Mouse (Mus musculus) forebrain, embryonic 12.5 days (tissue): ENCODE measurements at regions not wholly inside any gene's neighbourhood (a gene's known extent, or its start where the extent isn't known, plus 50 kb on each side); places are given as distances from the start of the nearest gene placed in this dataset.
"Not testable (repeated sequence)": the region's sequence is repeated elsewhere in the genome, so short reads cannot be mapped to it uniquely, and the experiment has no call there.

ENCODE experiments used
- ATAC-seq: fragments of 200-750 bp; cut with Nextera tagmentation; 2 replicates; pipeline ENCODE4 v1.8.0; 2017; ENCODE audit warnings: moderate TSS enrichment; ENCODE audit not compliant: low FRiP score
- H3K27ac ChIP-seq: fragments of 300-500 bp; sonication (generic); 2 replicates; pipeline ENCODE4 v1.5.1; 2016; ENCODE audit warnings: mild to moderate bottlenecking
- H3K27me3 ChIP-seq: fragments of 300-500 bp; sonication (generic); 2 replicates; pipeline ENCODE4 v1.6.1; 2016; ENCODE audit warnings: mild to moderate bottlenecking
- H3K36me3 ChIP-seq: fragments of 300-500 bp; sonication (generic); replicated peaks from 2 replicates; pipeline ENCODE4 v1.6.1; 2016; ENCODE audit warnings: mild to moderate bottlenecking
- H3K4me1 ChIP-seq: fragments of 300-500 bp; sonication (generic); 2 replicates; pipeline ENCODE4 v1.6.1; 2016
- H3K4me2 ChIP-seq: fragments of 300-500 bp; sonication (generic); 2 replicates; pipeline ENCODE4 v1.6.1; 2016; ENCODE audit warnings: mild to moderate bottlenecking, moderate library complexity
- H3K4me3 ChIP-seq: fragments of 300-500 bp; sonication (generic); replicated peaks from 2 replicates; pipeline ENCODE4 v1.5.1; 2016; ENCODE audit warnings: mild to moderate bottlenecking
- H3K9ac ChIP-seq: fragments of 300-500 bp; sonication (generic); 2 replicates; pipeline ENCODE4 v1.6.1; 2016; ENCODE audit warnings: mild to moderate bottlenecking
- H3K9me3 ChIP-seq: fragments of 300-500 bp; sonication (generic); 2 replicates; pipeline ENCODE4 v1.6.1; 2016
- WGBS: fragments of 180-500 bp; shearing (Covaris S2); methylation state at CpG from one replicate; pipeline ENCODE4 v1.1.7; 2016; 5-methylcytosine and 5-hydroxymethylcytosine counted together

GRCm38 (mm10) chr13:98438206-98438605, 53.6 kb downstream of the Gm10320 start:
- no peak overlapping the region for H3K9ac ChIP-seq
- no peaks in the 10 kb centered on the region for H3K9me3 ChIP-seq
- no peak overlapping the region for H3K4me3 ChIP-seq
- WGBS = 86% methylated on average over 8 of the region's 8 CpGs
- H3K36me3 ChIP-seq = no peaks in the 10 kb centered on the region
- no peaks in the 10 kb centered on the region for H3K4me1 ChIP-seq
- no peak overlapping the region for H3K4me2 ChIP-seq
- no peaks in the 10 kb centered on the region for H3K27me3 ChIP-seq
- no peak for ATAC-seq
- H3K27ac ChIP-seq = no peak overlapping the region

DNA sequence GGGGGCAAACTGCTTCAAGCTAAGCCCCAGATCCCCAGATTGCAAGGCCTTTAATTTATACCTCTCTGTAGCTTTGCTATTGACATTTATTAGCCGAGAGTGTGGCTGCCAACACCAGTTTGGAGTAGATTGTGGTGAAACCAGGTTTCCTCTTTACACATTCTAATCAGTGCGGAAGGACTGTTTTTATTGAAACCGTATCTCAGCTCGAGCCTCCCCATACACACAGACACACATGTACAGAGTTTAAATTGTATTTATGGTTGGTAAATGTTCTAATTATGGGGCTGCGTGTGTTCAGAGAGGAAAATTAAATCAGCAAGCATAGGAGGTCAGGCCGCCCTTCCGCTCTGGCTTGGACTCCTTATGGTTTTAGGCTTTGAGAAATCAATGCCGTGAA, 54.8 kb downstream of the Gm10320 start:
- Histone ChIP-seq H3K36me3 (no peaks in the 10 kb centered on the region), H3K4me1 (no peaks in the 10 kb centered on the region), H3K9ac (no peak overlapping the region), H3K27me3 (peaks cover 7% of the 10 kb centered on the region; the same call in 1 of the 2 replicates), H3K4me3 (no peak overlapping the region), H3K9me3 (no peaks in the 10 kb centered on the region), H3K27ac (no peak overlapping the region), H3K4me2 (no peak overlapping the region)
- 86% methylated on average over 8 of the region's 8 CpGs for WGBS
- ATAC-seq = no peak

GRCm38 (mm10) chr13:98435245-98435975, 56.4 kb downstream of the Gm10320 start:
- ATAC-seq = no peak
- Histone ChIP-seq H3K4me3 (no peak overlapping the region), H3K27me3 (peaks cover 23% of the 10 kb centered on the region), H3K36me3 (no peaks in the 10 kb centered on the region), H3K27ac (no peak overlapping the region), H3K9ac (no peak overlapping the region), H3K4me1 (no peaks in the 10 kb centered on the region), H3K9me3 (no peaks in the 10 kb centered on the region), H3K4me2 (no peak overlapping the region)
- 88% methylated on average over 8 of the region's 8 CpGs for WGBS

DNA sequence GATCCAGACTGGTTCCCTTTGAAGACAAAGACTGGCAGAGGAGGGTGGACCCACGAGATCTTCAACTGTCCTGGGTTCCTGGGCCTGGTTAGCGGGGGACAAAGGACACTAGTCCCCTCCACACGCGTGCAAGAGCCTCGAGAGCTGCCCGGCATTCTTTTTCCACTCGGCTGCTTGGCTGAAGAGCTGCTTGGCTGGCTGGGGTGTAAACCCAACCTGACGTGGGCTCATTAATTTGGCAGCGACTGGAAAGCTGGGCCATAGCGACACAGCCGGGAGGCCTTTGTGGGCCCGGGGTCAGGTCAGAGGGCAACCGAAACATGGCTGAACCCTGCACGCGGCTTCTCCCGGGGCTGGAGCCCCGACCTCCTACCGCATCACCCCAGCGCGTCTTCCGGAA, 62.0 kb downstream of the Gm10320 start:
- Histone ChIP-seq H3K4me2 (no peak overlapping the region), H3K9ac (no peak overlapping the region), H3K36me3 (no peaks in the 10 kb centered on the region), H3K4me3 (0 out of 2 replicates have a peak overlapping the region, but pooled peaks have one; percentile 8), H3K9me3 (no peaks in the 10 kb centered on the region), H3K4me1 (peaks cover 12% of the 10 kb centered on the region), H3K27ac (no peak overlapping the region), H3K27me3 (peaks cover 49% of the 10 kb centered on the region)
- no peak for ATAC-seq
- 29% methylated on average over 21 of the region's 21 CpGs for WGBS

GRCm38 (mm10) chr13:98427660-98428059, 64.1 kb downstream of the Gm10320 start:
- H3K4me2 ChIP-seq = peak overlapping the region; percentile 36
- H3K4me3 ChIP-seq = 0 out of 2 replicates have a peak overlapping the region, but pooled peaks have one; percentile 11
- H3K9ac ChIP-seq = not testable (repeated sequence)

GRCm38 (mm10) chr13:98425026-98425425, 66.8 kb downstream of the Gm10320 start:
- 91% methylated on average over 7 of the region's 7 CpGs for WGBS
- Histone ChIP-seq H3K27me3 (peaks cover 23% of the 10 kb centered on the region), H3K4me3 (no peak overlapping the region), H3K9me3 (no peaks in the 10 kb centered on the region), H3K4me2 (no peak overlapping the region), H3K4me1 (peaks cover 10% of the 10 kb centered on the region), H3K9ac (no peak overlapping the region), H3K27ac (no peak overlapping the region), H3K36me3 (no peaks in the 10 kb centered on the region)
- no peak for ATAC-seq

More at GRCm38 (mm10) chr13:98427660-98428059, 64.1 kb downstream of the Gm10320 start:
- Histone ChIP-seq H3K4me1 (peaks cover 12% of the 10 kb centered on the region), H3K27me3 (peaks cover 45% of the 10 kb centered on the region)
- ATAC-seq = peak; percentile 73; the same call in 1 of the 2 replicates
- not testable (repeated sequence) for H3K36me3 ChIP-seq, H3K27ac ChIP-seq, H3K9me3 ChIP-seq
- WGBS = 11% methylated on average over 16 of the region's 16 CpGs

DNA sequence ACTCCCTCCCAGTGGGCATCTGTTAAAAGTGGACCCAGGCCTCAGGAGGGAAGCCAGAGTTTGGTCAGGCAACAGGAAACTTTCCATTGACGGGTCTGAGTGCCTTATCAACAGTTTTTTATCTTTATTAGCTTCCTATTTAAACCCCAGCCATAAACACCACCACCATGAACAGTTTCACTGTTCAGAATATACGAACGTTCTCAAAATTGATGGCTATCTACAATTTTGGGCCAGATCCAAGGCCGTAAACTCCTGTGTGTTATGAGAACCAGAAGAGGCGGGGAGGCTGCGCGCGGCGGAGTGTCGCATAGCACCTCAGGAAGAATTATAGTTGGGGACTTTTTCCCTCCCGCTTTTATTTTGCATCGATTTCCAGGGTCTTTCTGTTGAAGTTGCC, 67.8 kb downstream of the Gm10320 start:
- H3K27ac ChIP-seq = no peak overlapping the region
- 88% methylated on average over 12 of the region's 12 CpGs for WGBS
- H3K4me1 ChIP-seq = peaks cover 6% of the 10 kb centered on the region; the same call in 1 of the 2 replicates
- no peaks in the 10 kb centered on the region for H3K36me3 ChIP-seq
- H3K4me2 ChIP-seq = no peak overlapping the region
- H3K9me3 ChIP-seq = no peaks in the 10 kb centered on the region
- no peak overlapping the region for H3K4me3 ChIP-seq
- no peak overlapping the region for H3K9ac ChIP-seq
- no peak for ATAC-seq
- peaks cover 14% of the 10 kb centered on the region for H3K27me3 ChIP-seq

GRCm38 (mm10) chr13:98420419-98421043, 66.5 kb downstream of the Foxd1 start:
- Histone ChIP-seq H3K27me3 (0 out of 2 replicates have a peak, but pooled peaks cover 3% of the 10 kb centered on the region), H3K36me3 (no peaks in the 10 kb centered on the region), H3K9ac (no peak overlapping the region), H3K4me3 (no peak overlapping the region), H3K4me2 (no peak overlapping the region), H3K27ac (no peak overlapping the region), H3K4me1 (no peaks in the 10 kb centered on the region), H3K9me3 (no peaks in the 10 kb centered on the region)
- no peak for ATAC-seq
- 86% methylated on average over 15 of the region's 15 CpGs for WGBS

DNA sequence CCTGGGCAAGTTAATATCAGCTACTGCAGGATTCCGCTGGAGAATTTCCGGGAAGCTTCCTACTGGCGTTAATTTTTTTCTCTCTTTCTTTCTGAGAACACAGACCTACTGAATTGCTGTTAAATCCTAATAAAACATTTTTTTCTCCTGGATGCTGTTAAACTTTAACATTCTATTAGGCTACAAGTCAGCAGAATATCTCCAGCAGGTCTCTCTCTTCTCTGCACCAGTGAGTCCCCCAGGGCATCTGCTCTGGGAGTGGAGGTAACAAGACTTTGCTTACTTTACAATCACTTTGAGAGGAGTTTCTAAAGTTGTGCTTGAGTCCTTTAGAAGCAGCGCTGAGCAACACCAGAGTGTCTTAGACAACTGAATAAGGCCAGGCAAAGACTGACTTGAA, 63.7 kb downstream of the Foxd1 start:
- WGBS = 95% methylated on average over 4 of the region's 4 CpGs
- no peak overlapping the region for H3K4me3 ChIP-seq
- no peaks in the 10 kb centered on the region for H3K36me3 ChIP-seq
- no peak overlapping the region for H3K9ac ChIP-seq
- no peak for ATAC-seq
- no peak overlapping the region for H3K27ac ChIP-seq
- H3K4me2 ChIP-seq = no peak overlapping the region
- no peaks in the 10 kb centered on the region for H3K4me1 ChIP-seq
- H3K9me3 ChIP-seq = no peaks in the 10 kb centered on the region
- no peaks in the 10 kb centered on the region for H3K27me3 ChIP-seq

DNA sequence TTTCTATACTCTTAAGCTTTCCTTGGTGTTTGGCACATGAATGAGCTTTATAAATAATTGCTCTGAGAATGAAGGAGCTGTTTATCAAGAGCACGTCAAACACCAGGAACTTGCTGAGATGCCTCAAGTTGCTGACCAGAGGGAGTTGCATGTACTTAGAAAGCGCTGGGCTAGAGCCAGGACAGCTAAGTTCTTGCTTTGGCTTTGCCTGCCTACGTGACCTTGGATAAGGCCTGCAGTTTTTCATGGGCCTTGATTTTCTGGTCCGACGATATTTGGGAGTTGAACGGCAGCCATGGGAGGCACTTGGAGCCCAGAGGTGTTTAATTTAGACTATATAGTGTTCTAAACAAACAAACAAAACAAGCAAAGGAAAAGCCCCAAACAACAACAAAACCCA, 62.4 kb downstream of the Foxd1 start:
- no peaks in the 10 kb centered on the region for H3K36me3 ChIP-seq
- no peak overlapping the region for H3K4me3 ChIP-seq
- H3K4me2 ChIP-seq = no peak overlapping the region
- H3K9ac ChIP-seq = no peak overlapping the region
- ATAC-seq = no peak
- 89% methylated on average over 6 of the region's 6 CpGs for WGBS
- H3K27me3 ChIP-seq = no peaks in the 10 kb centered on the region
- no peaks in the 10 kb centered on the region for H3K9me3 ChIP-seq
- H3K27ac ChIP-seq = no peak overlapping the region
- no peaks in the 10 kb centered on the region for H3K4me1 ChIP-seq

GRCm38 (mm10) chr13:98414851-98415250, 60.8 kb downstream of the Foxd1 start:
- no peaks in the 10 kb centered on the region for H3K4me1 ChIP-seq
- ATAC-seq = no peak
- no peaks in the 10 kb centered on the region for H3K36me3 ChIP-seq
- no peak overlapping the region for H3K4me3 ChIP-seq
- no peaks in the 10 kb centered on the region for H3K9me3 ChIP-seq
- H3K9ac ChIP-seq = no peak overlapping the region
- H3K27me3 ChIP-seq = no peaks in the 10 kb centered on the region
- H3K4me2 ChIP-seq = no peak overlapping the region
- 79% methylated on average over 3 of the region's 3 CpGs for WGBS
- no peak overlapping the region for H3K27ac ChIP-seq

DNA sequence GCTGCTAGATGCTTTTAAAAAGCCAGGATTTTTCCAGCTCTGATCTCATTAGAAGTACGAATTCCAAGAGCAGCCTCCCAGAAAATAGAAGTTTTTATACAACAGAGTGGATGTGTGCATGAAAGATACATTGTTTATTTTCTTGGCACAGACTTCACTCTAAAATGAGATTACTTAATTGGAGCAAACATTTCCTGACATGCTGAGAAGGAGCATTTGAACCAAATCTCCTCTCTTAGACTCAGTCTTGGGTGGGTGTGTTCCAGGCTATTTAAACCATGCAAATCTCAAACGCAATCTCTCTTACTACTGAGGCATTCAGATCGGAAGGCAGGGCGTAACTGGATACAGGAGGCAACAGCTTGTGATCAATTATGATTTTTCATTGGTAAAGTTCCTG, 59.2 kb downstream of the Foxd1 start:
- Histone ChIP-seq H3K36me3 (no peaks in the 10 kb centered on the region), H3K4me2 (no peak overlapping the region), H3K4me3 (no peak overlapping the region), H3K9ac (no peak overlapping the region), H3K27me3 (no peaks in the 10 kb centered on the region), H3K4me1 (no peaks in the 10 kb centered on the region), H3K9me3 (no peaks in the 10 kb centered on the region), H3K27ac (no peak overlapping the region)
- no peak for ATAC-seq
- WGBS = 63% methylated on average over 4 of the region's 4 CpGs
